Comparison of ENCODE assay signal across 8 mouse cellular contexts in genomic region chr6:120903450-120903912, GRCm38 (mm10). TPM values are rescaled to one million over a fixed set of nuclear protein-coding genes. Genes with fewer than 3 reads are reported as not detected.
A peak's percentile ranks its signal among the peaks of the same experiment; 100 is the strongest.
DNase-seq lines count a peak whose midpoint lies in the region; ATAC-seq and TF ChIP-seq lines count a peak whose summit lies in the region.

No protein-coding gene starts in this region.

- H3K36me3 ChIP-seq in liver, postnatal 0 days (replicated peaks; ENCODE audit: insufficient read depth, low read length), result peaks cover 8% of the 10 kb centered on the region
- peaks cover 1% of the 10 kb centered on the region; the same call in 1 of the 2 replicates for H3K36me3 ChIP-seq in splenic B cell, adult 2 months (ENCODE audit: control insufficient read depth, insufficient read depth, low read length, poor library complexity, severe bottlenecking)

- peak overlapping the region; percentile 47 for H3K4me2 ChIP-seq in liver, postnatal 0 days (ENCODE audit: low read depth, low read length)

- no peaks in the 10 kb centered on the region for H3K9me3 ChIP-seq in liver, postnatal 0 days (ENCODE audit: low read length)

- H3K4me3 ChIP-seq in layer of hippocampus, adult 2 months, result no peak overlapping the region
- H3K4me3 ChIP-seq in liver, postnatal 0 days (ENCODE audit: low read depth, low read length), result no peak overlapping the region

- no peak overlapping the region for H3K27ac ChIP-seq in layer of hippocampus, adult 2 months
- H3K27ac ChIP-seq in liver, postnatal 0 days (ENCODE audit: low read depth), result peak overlapping the region; percentile 58

- WGBS in liver, postnatal 0 days (ENCODE audit: insufficient replicate concordance), result 29% methylated on average over 5 of the region's 5 CpGs

- no peaks in the 10 kb centered on the region for H3K27me3 ChIP-seq in liver, postnatal 0 days (ENCODE audit: insufficient read depth, low read length)
- H3K27me3 ChIP-seq in splenic B cell, adult 2 months (ENCODE audit: control insufficient read depth, insufficient read depth, low read length, poor library complexity, severe bottlenecking), result no peaks in the 10 kb centered on the region

- H3K4me1 ChIP-seq in liver, postnatal 0 days (ENCODE audit: insufficient read depth), result peaks cover 10% of the 10 kb centered on the region

- no peak for DNase-seq in layer of hippocampus, adult 2 months (ENCODE audit: low spot score in 2 of 2)
- no peak for DNase-seq in layer of hippocampus, postnatal 10 days (ENCODE audit: low spot score in 2 of 2)
- peak; percentile 92 for DNase-seq in ZHBTc4 (ENCODE audit: low read depth, low spot score)
- DNase-seq in liver, postnatal 0 days, result peak; percentile 64
- peak; percentile 63 for DNase-seq in splenic B cell, adult 2 months (ENCODE audit: low read depth, low spot score)
- no peak for DNase-seq in layer of hippocampus, adult 11-12 months (ENCODE audit: low spot score)
- no peak for DNase-seq in frontal cortex, adult 2 months (ENCODE audit: extremely low spot score in 1 of 2, low spot score in 1 of 2)

- TF ChIP-seq CTCF in layer of hippocampus, adult 2 months (conservative IDR thresholded peaks at IDR 0.05), result peak; percentile 73
- TF ChIP-seq CTCF in liver, postnatal 0 days (IDR thresholded peaks at IDR 0.05; ENCODE audit: low read depth), result peak; percentile 83

- peak; percentile 38 for ATAC-seq in inflammation-experienced regulatory T-cells, adult 6 months
- peak; percentile 75 for ATAC-seq in liver, postnatal 0 days

- H3K9ac ChIP-seq in liver, postnatal 0 days (replicated peaks), result no peak overlapping the region

- peak; percentile 12; the same call in 1 of the 2 replicates for TF ChIP-seq EP300 in liver, postnatal 0 days (IDR thresholded peaks at IDR 0.05; ENCODE audit: low read depth)

RNA-seq across cellular contexts. Expression of gene Bid, which starts 13.2 kb away (rescaled TPM):
- 10 to 100 TPM; 15.3 to 15.5 TPM for total RNA-seq in layer of hippocampus, adult 2 months (2021)
- total RNA-seq in layer of hippocampus, postnatal 10 days (2021), result 10 to 100 TPM; 20.9 to 23.2 TPM
- 10 to 100 TPM; 42.6 to 56.8 (median 45.7) TPM for polyA plus RNA-seq in inflammation-experienced regulatory T-cells, adult 6 months (2017; shearing (Covaris generic))
- 24.6 and 24.7 TPM in 2 replicates for polyA plus RNA-seq in liver, postnatal 0 days (2015; fragmentation: Nextera tagmentation; extraction: Ambion mirVana)
- polyA plus RNA-seq in frontal cortex, adult 2 months (2012; rRNA removed), result 19.7 and 20.1 TPM in 2 replicates

Comparison
In these comparisons a context has a peak if more than half of its experiments do, and no peak if none do; other contexts are left out.
1. DNase-seq: peak in ZHBTc4 (single experiment), liver, postnatal 0 days (single experiment) and splenic B cell, adult 2 months (single experiment); none in layer of hippocampus, adult 2 months (0 of 2), layer of hippocampus, postnatal 10 days (0 of 2), layer of hippocampus, adult 11-12 months (single experiment) and frontal cortex, adult 2 months (0 of 2).